Mouse (Mus musculus): ENCODE results near the gene Ptpn3.

- no peak for TF ChIP-seq CTCF (conservative IDR thresholded peaks at IDR 0.05; ENCODE audit: low read length)
- no peak for TF ChIP-seq NANOG (IDR thresholded peaks at IDR 0.05; ENCODE audit: borderline replicate concordance, low read length)
Measured at GRCm38 (mm10) chr4:57230341-57230740, 71.3 kb downstream of the Ptpn3 start.

Data from E14TG2a.4 (cell line).